Mouse (Mus musculus): ENCODE results near the gene Ppef1.
"Not testable (repeated sequence)": the region's sequence is repeated elsewhere in the genome, so short reads cannot be mapped to it uniquely, and the experiment has no call there.

Ppef1 gene

GRCm38 (mm10) chrX:160735650-160736049 lies at the start of gene Ppef1:
TSS of gene Ppef1 (minus strand) at chrX:160735765.
- no peak for DNase-seq (ENCODE audit: low spot score)

DNA sequence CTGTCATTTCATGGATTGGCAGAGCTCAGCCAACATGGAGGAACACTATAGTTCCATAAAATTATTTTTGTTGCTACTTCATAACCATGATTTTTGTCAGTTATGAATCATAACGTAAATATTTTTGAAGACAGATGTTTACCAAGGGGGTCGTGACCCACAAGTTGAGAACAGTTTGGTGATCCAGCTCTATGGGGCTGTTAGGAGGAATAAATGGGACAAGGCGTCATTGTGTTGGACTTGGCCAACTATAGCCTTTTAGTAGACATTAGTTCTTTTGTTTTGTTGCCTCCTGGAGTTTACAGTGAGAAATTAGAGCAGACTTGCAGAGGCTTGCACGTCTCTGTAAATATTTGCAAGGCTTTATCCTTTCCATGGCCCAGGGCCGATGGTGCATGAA lies 46.7 kb upstream of the Ppef1 start:
- no peak for DNase-seq (ENCODE audit: low spot score)

GRCm38 (mm10) chrX:160773033-160773432 lies 37.5 kb upstream of the Ppef1 start:
- no peak for DNase-seq (ENCODE audit: low spot score)

DNA sequence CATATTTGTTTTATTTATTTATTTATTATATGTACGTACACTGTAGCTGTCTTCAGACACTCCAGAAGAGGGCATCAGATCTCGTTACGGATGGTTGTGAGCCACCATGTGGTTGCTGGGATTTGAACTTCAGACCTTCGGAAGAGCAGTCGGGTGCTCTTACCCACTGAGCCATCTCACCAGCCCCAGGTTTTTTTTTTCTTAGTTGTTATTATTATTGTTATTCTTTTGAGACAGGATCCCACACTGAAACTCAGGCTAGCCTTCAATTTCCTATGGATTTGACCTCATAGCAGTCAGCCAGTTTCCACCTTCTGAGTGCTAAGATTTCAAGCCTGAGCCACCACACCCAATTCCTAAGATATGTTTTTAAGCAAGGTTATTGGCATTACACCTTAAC lies 34.1 kb upstream of the Ppef1 start:
- DNase-seq (ENCODE audit: low spot score) = not testable (repeated sequence)

GRCm38 (mm10) chrX:160767713-160768112 lies 32.1 kb upstream of the Ppef1 start, which contains the start of gene Rs1:
TSS of gene Rs1 (plus strand) at chrX:160768013.
- DNase-seq (ENCODE audit: low spot score) = no peak

GRCm38 (mm10) chrX:160766233-160766616 lies 30.7 kb upstream of the Ppef1 start:
- no peak for DNase-seq (ENCODE audit: low spot score)

DNA sequence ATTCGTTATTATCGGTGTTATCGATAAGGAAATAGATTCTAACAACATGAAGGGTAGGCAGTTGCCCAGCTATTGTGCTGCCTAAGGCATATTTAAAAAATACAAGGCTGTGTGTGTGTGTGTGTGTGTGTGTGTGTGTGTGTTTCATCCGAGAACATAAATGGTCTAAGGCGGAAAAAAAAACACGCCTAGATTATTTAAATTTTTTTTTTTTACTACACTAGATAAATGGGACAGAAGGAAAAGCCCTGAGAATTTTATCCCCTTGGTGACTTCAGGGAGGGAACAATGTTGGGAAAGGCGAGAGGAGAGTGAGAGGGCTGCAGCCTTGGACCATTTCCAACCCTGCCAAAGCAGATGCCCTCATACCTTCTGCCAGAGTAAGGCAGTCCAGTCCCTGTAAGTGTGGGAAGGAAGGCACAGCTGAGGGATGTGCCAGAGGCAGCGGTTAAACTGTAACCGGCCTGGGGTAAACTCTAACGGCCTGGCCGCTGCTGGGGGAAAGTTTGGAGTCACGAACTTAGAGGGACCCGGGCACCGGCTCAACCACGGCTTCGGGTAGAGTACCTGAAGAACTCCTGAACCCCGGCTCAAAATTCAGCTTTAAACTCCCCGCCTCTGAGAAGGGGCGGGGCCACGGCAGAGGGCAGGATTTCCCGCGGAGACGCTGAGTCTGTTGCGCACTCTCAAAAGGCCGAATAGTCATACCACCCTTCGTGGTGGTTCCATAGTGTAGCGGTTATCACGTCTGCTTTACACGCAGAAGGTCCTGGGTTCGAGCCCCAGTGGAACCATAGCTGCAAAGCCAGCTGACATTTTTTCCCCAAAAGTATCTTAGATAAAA lies 30.0 kb upstream of the Ppef1 start:
- peak; percentile 93 for DNase-seq (ENCODE audit: low spot score)

DNA sequence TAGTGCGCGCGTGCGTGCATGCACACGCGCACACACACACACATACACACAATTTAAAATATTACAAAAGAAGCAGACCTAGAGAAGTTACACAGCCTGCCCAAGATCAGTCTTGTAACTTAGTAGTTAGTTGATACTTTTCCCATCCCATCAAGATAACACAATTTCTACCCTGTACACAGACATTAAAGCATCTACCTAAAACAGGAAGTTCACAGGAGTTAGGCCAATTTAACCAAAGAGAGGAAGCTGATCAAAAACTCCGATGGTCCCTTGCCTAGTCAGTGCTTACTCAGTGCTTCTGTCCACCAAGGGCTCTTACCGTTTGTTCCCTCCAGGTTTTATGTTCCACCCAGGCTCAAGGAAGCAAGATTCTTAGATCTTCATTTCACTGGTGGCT lies 15.2 kb upstream of the Ppef1 start:
- DNase-seq (ENCODE audit: low spot score) = no peak

DNA sequence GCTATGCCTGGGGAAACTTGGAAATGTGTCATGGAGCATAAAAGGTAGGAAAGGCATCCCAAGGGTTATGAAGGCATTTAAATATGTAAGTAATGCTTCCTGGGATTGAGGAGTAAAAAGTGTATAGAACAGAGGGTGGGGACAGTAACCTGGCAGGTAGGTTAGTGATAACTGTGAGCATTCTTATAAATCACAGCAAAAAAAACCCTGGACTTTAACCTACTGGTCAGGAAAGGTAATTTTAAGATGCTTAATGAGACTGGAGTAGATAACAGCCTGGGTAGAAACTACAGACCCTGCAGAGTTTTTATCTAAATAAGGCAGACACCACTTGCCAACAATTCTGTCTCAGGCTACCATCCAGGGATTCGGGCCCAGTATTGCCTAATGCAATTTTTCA lies 13.1 kb upstream of the Ppef1 start:
- DNase-seq (ENCODE audit: low spot score) = no peak

GRCm38 (mm10) chrX:160745399-160745798 lies 9.8 kb upstream of the Ppef1 start:
- no peak for DNase-seq (ENCODE audit: low spot score)

- DNase-seq (ENCODE audit: low spot score) = no peak
Observed at GRCm38 (mm10) chrX:160699171-160699570, 36.4 kb downstream of the Ppef1 start.

- DNase-seq (ENCODE audit: low spot score) = no peak
Observed at GRCm38 (mm10) chrX:160691559-160691958, 44.0 kb downstream of the Ppef1 start.

DNA sequence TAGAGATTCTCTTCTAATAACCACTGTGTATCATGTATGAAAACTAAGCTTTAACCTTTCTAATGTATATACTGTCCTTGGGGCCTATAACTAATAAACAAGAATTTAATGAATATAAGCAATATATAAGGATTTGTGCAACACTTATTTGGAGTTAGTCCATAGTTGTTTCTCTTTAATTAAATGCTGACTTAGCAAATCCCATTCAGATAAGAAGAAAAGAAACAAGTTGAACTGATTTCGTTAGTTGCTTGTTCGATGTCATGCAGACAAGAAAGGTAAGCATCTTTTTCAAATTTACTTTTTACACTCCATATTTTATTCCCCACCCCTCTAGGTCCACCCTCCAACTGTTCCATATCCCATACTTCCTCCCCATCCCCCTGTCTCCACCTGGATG lies 45.5 kb downstream of the Ppef1 start:
- no peak for DNase-seq (ENCODE audit: low spot score)

DNA sequence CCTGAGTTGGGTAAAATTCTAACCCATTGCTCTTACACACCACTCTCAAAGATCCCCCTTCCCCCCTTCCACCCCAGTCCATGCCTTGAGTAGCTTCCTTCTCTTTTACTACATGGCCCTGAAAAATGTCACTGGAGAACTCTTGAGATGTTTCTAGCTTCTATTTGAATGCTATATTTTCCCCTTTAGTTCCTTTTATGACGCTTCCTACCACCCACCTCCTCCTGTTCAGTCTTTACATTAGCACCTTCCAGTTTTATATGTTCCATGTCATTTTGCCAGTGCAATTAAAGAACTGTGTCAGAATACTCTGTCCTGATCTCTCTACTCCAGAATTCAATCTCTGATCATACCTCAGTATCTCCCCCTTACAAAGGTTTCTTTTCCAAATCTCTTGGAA lies 65.6 kb downstream of the Ppef1 start:
- no peak for DNase-seq (ENCODE audit: low spot score)

- no peak for DNase-seq (ENCODE audit: low spot score)
Observed at GRCm38 (mm10) chrX:160610882-160611644, 124.5 kb downstream of the Ppef1 start.

GRCm38 (mm10) chrX:160610482-160610881 lies 125.1 kb downstream of the Ppef1 start:
- no peak for DNase-seq (ENCODE audit: low spot score)

GRCm38 (mm10) chrX:160609849-160610248 lies 125.7 kb downstream of the Ppef1 start:
- peak; percentile 56 for DNase-seq (ENCODE audit: low spot score)

- peak; percentile 45 for DNase-seq (ENCODE audit: low spot score)
Observed at GRCm38 (mm10) chrX:160603981-160604541, 131.5 kb downstream of the Ppef1 start.

DNA sequence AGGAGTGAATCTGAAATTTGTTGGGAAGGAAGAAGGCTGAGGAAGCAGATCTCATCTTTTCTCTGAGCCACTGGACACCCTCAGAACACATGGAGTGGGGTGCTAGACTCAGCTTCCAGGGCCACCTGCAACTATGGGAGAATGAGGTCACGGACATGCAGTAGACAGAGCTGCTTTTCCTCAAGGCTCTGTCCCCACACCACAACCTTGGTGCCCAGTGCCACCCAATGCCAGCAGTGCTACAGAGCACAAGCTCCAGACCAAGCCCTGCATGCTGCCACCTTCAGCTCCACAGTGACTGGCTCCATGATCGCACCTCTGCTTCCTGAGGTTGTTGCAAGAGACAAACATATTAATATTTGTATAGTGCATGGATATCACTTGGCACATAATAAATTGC lies 132.2 kb downstream of the Ppef1 start:
- no peak for DNase-seq (ENCODE audit: low spot score)

DNA sequence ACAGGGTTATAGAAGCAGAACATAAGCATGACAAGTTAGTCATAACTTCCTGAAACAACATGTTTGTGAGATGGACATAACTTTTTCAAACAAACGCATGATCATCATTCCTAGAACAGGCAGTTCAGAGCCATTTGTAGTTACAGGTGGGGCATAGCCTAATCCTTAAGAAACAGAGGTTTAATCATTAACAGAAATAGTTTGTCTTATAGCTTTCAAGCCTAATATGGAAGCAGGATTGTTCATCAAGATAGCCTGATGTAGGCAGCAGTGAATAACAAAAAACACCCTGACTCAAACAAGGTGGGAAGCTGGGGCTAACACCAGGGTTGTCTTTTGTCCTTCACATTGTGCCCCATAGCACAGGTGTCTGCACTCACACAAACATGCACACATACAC lies 132.8 kb downstream of the Ppef1 start:
- no peak for DNase-seq (ENCODE audit: low spot score)

DNA sequence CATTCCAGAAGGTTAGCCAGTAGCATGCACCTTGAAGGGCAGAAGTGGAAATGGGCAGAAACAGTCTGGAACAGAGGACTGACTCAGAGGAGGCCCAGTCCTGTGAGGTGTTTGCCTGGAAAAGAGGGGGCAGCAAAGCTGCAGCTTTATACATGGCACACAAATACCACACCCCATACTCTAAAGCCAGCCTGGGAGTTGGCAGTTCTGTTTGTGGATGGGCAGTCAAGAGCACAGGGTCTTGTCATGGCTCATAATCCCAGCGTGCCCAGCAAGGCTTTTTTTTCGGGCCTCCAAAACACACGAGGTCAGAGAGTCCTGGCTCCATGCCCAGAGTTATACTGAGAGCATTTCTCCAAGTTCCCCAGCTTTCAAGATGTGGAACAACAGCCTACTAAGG lies 134.5 kb downstream of the Ppef1 start:
- DNase-seq (ENCODE audit: low spot score) = peak; percentile 76

- peak; percentile 70 for DNase-seq (ENCODE audit: low spot score)
Observed at GRCm38 (mm10) chrX:160598562-160599458, 136.8 kb downstream of the Ppef1 start.
